Mouse (Mus musculus): Measurements from ENCODE around the gene Entpd8. TPM values are rescaled to one million over a fixed set of nuclear protein-coding genes. Genes with fewer than 3 reads are reported as not detected.

Entpd8 gene
- polyA plus RNA-seq, 1 experiment from 2014 or later: 1.7 TPM

Small RNA genes lying within 50 kb of the gene (microRNA-seq; reads per million reads assigned to microRNA genes)
- not detected for gene Gm24328 (ENCODE audit: borderline number of aligned reads)
- gene Mir7664 (ENCODE audit: borderline number of aligned reads): not detected

Other genes starting within 250 kb of the Entpd8 start
- 51.3 and 54.7 TPM in 2 replicates for gene Ehmt1, start 160.7 kb upstream of the Entpd8 start, polyA plus RNA-seq (2014; fragmentation: Nextera tagmentation; extraction: Ambion mirVana)
- gene Arrdc1, start 145.1 kb upstream of the Entpd8 start, polyA plus RNA-seq (2014; fragmentation: Nextera tagmentation; extraction: Ambion mirVana): 29.8 and 35.2 TPM in 2 replicates
- 46.0 and 47.3 TPM in 2 replicates for gene Zmynd19, start 130.5 kb upstream of the Entpd8 start, polyA plus RNA-seq (2014; fragmentation: Nextera tagmentation; extraction: Ambion mirVana)
- gene Dph7, start 117.9 kb upstream of the Entpd8 start, polyA plus RNA-seq (2014; fragmentation: Nextera tagmentation; extraction: Ambion mirVana): 22.9 and 25.2 TPM in 2 replicates
- gene Mrpl41, start 105.2 kb upstream of the Entpd8 start, polyA plus RNA-seq (2014; fragmentation: Nextera tagmentation; extraction: Ambion mirVana): 149 and 158 TPM in 2 replicates
- gene Pnpla7, start 104.3 kb upstream of the Entpd8 start, polyA plus RNA-seq (2014; fragmentation: Nextera tagmentation; extraction: Ambion mirVana): 24.7 TPM in 2 replicates
- 29.0 and 32.6 TPM in 2 replicates for gene Nsmf, start 25.9 kb upstream of the Entpd8 start, polyA plus RNA-seq (2014; fragmentation: Nextera tagmentation; extraction: Ambion mirVana)
- 0.69 and 1.0 TPM in 2 replicates for gene Noxa1, start 14.8 kb downstream of the Entpd8 start, polyA plus RNA-seq (2014; fragmentation: Nextera tagmentation; extraction: Ambion mirVana)
- gene Nrarp, start 100.5 kb downstream of the Entpd8 start, polyA plus RNA-seq (2014; fragmentation: Nextera tagmentation; extraction: Ambion mirVana): 6.5 and 7.6 TPM in 2 replicates
- gene Tor4a, start 116.6 kb downstream of the Entpd8 start, polyA plus RNA-seq (2014; fragmentation: Nextera tagmentation; extraction: Ambion mirVana): 12.1 and 13.1 TPM in 2 replicates
- gene Nelfb, start 131.2 kb downstream of the Entpd8 start, polyA plus RNA-seq (2014; fragmentation: Nextera tagmentation; extraction: Ambion mirVana): 85.3 and 86.3 TPM in 2 replicates
- gene Stpg3, start 134.3 kb downstream of the Entpd8 start, polyA plus RNA-seq (2014; fragmentation: Nextera tagmentation; extraction: Ambion mirVana): 0.29 TPM in 1 of 2 replicates, not detected in the other
- 0.45 TPM in 2 replicates for gene Fam166a, start 138.4 kb downstream of the Entpd8 start, polyA plus RNA-seq (2014; fragmentation: Nextera tagmentation; extraction: Ambion mirVana)
- gene Tubb4b, start 144.4 kb downstream of the Entpd8 start, polyA plus RNA-seq (2014; fragmentation: Nextera tagmentation; extraction: Ambion mirVana): 823 and 870 TPM in 2 replicates
- gene Slc34a3, start 154.1 kb downstream of the Entpd8 start, polyA plus RNA-seq (2014; fragmentation: Nextera tagmentation; extraction: Ambion mirVana): 0.07 TPM in 1 of 2 replicates, not detected in the other
- gene Rnf224, start 156.5 kb downstream of the Entpd8 start, polyA plus RNA-seq (2014; fragmentation: Nextera tagmentation; extraction: Ambion mirVana): 0.10 and 0.21 TPM in 2 replicates
- 7.7 and 8.1 TPM in 2 replicates for gene Rnf208, start 162.0 kb downstream of the Entpd8 start, polyA plus RNA-seq (2014; fragmentation: Nextera tagmentation; extraction: Ambion mirVana)
- gene Cysrt1, start 162.1 kb downstream of the Entpd8 start, polyA plus RNA-seq (2014; fragmentation: Nextera tagmentation; extraction: Ambion mirVana): not detected in 2 replicates
- 6.3 and 6.8 TPM in 2 replicates for gene AL732309.1, start 166.6 kb downstream of the Entpd8 start, polyA plus RNA-seq (2014; fragmentation: Nextera tagmentation; extraction: Ambion mirVana)
- gene Tmem203, start 175.1 kb downstream of the Entpd8 start, polyA plus RNA-seq (2014; fragmentation: Nextera tagmentation; extraction: Ambion mirVana): 14.4 and 15.2 TPM in 2 replicates
- gene Tprn, start 182.3 kb downstream of the Entpd8 start, polyA plus RNA-seq (2014; fragmentation: Nextera tagmentation; extraction: Ambion mirVana): 9.6 and 10.3 TPM in 2 replicates
- 233 and 237 TPM in 2 replicates for gene Ssna1, start 192.1 kb downstream of the Entpd8 start, polyA plus RNA-seq (2014; fragmentation: Nextera tagmentation; extraction: Ambion mirVana)
- gene Anapc2, start 192.2 kb downstream of the Entpd8 start, polyA plus RNA-seq (2014; fragmentation: Nextera tagmentation; extraction: Ambion mirVana): 74.7 and 77.6 TPM in 2 replicates
- not detected in 2 replicates for gene Tmem210, start 207.8 kb downstream of the Entpd8 start, polyA plus RNA-seq (2014; fragmentation: Nextera tagmentation; extraction: Ambion mirVana)
- not detected in 2 replicates for gene Lrrc26, start 209.6 kb downstream of the Entpd8 start, polyA plus RNA-seq (2014; fragmentation: Nextera tagmentation; extraction: Ambion mirVana)
- 1.0 and 1.6 TPM in 2 replicates for gene Grin1, start 238.9 kb downstream of the Entpd8 start, polyA plus RNA-seq (2014; fragmentation: Nextera tagmentation; extraction: Ambion mirVana)

All from liver, embryonic 11.5 days (tissue).